Mouse (Mus musculus) G1E (cell line): ENCODE data around the gene Maats1. TPM values are rescaled to one million over a fixed set of nuclear protein-coding genes. Genes with fewer than 3 reads are reported as not detected.
A peak's percentile ranks its signal among the peaks of the same experiment; 100 is the strongest.

Source experiments
- ATAC-seq: 2 replicates; pipeline ENCODE4 v1.8.0; 2016; ENCODE audit warnings: mild to moderate bottlenecking; ENCODE audit not compliant: insufficient number of reproducible peaks, poor library complexity, low FRiP score, severe bottlenecking; ENCODE audit errors: extremely low read depth
- DNase-seq: peaks from one replicate; pipeline ENCODE4 v3.0.0; 2012; ENCODE audit warnings: low spot score
- H3K27me3 ChIP-seq: 2 replicates; pipeline ENCODE4 v1.6.1; 2012; ENCODE audit warnings: mild to moderate bottlenecking, low read length, inconsistent platforms; ENCODE audit not compliant: insufficient read depth
- H3K36me3 ChIP-seq: replicated peaks from 2 replicates; pipeline ENCODE3; 2012; ENCODE audit warnings: mild to moderate bottlenecking, inconsistent platforms
- H3K4me1 ChIP-seq: 2 replicates; pipeline ENCODE4 v1.6.1; 2012; ENCODE audit warnings: low read depth, low read length, inconsistent platforms, mixed read lengths; ENCODE audit not compliant: insufficient read depth
- H3K4me3 ChIP-seq: 2 replicates; pipeline ENCODE4 v1.5.1; 2012; ENCODE audit warnings: low read depth, mild to moderate bottlenecking, inconsistent platforms, low read length, moderate library complexity, mixed read lengths
- H3K9me3 ChIP-seq: replicated peaks from 2 replicates; pipeline ENCODE4 v1.6.1; 2012; ENCODE audit warnings: inconsistent platforms
- CTCF ChIP-seq: IDR thresholded peaks from 2 replicates; pipeline ENCODE4 v1.5.1; 2012; ENCODE audit warnings: low read depth, low read length, inconsistent platforms, mixed read lengths
- GATA1 ChIP-seq: IDR thresholded peaks from 2 replicates; pipeline ENCODE4 v1.6.1; 2012; ENCODE audit warnings: borderline replicate concordance, low read length, inconsistent platforms, mixed read lengths
- GATA2 ChIP-seq: IDR thresholded peaks from 2 replicates; pipeline ENCODE4 v1.6.1; 2012; ENCODE audit warnings: low read depth, low read length, inconsistent platforms, borderline replicate concordance
- POLR2AphosphoS5 ChIP-seq: IDR thresholded peaks from 2 replicates; pipeline ENCODE4 v1.6.1; 2012; ENCODE audit warnings: low read depth, low read length, inconsistent platforms; ENCODE audit not compliant: insufficient replicate concordance
- TAL1 ChIP-seq: conservative IDR thresholded peaks from 2 replicates; pipeline ENCODE4 v1.6.1; 2012; ENCODE audit warnings: low read depth, low read length, inconsistent platforms, mixed read lengths
- polyA plus RNA-seq: library from polyadenylated mRNA; stranded (reverse); fragments of >175 nt; gene quantifications from 2 replicates; pipeline ENCODE4 v1.2.3, GENCODE M21; 2012
- total RNA-seq, 2 experiments: library from RNA; stranded (forward) in 1 of 2; stranded (reverse) in 1 of 2; fragments of 200-1000 nt in 1 of 2; fragments of >200 nt in 1 of 2; fragmentation: Nextera tagmentation in 1 of 2; gene quantifications; 2 replicates each; pipeline ENCODE4 v1.2.3; 2014 to 2017

Gene Maats1
- total and polyA plus RNA-seq, 3 experiments, result 0.11 TPM; not detected in 2

DNA sequence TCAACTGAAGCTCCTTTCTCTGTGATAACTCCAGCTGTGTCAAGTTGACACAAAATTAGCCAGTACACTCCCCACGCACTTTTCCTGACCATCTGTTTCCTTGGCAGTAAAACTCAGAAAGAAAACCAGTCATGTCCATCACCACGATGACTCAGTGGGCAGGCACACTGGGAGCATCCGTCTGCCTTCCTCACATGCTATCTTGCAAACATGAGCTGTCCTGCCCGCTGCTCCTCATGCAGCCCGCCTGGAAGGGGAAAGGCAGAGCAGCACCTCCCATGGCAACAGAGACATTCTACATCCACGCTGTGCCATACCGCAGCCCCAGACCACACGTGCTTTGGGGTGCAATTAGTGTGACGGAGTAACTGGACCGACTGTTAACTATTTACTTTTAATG lies 26.4 kb upstream of the Maats1 start:
- H3K36me3 ChIP-seq, result no peaks in the 10 kb centered on the region
- ATAC-seq, result no peak
- H3K9me3 ChIP-seq, result no peaks in the 10 kb centered on the region
- no peaks in the 10 kb centered on the region for H3K27me3 ChIP-seq
- no peak for DNase-seq
- peaks cover 76% of the 10 kb centered on the region for H3K4me1 ChIP-seq
- no peak for TF ChIP-seq POLR2AphosphoS5
- no peak for TF ChIP-seq GATA1
- no peak for TF ChIP-seq TAL1
- H3K4me3 ChIP-seq, result peak overlapping the region; percentile 13; the same call in 1 of the 2 replicates

DNA sequence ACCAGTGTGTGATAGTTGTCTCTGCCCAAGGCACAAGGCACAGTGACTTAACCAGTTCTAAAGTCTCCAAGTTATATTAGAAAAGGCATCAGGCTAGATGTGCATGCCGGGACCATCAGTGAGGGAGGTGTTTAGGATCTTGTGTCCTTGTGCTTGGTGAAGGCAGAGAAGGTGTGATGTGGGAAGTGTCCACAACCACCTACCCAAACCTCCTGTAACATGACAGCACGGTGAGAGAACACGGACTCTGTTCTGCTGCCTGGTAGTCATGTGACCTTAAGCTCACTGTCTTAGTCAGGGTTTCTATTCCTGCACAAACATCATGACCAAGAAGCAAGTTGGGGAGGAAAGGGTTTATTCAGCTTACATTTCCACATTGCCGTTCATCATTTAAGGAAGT lies 24.3 kb upstream of the Maats1 start:
- no peak for TF ChIP-seq CTCF
- TF ChIP-seq GATA2, result no peak
- no peak for TF ChIP-seq GATA1
- Histone ChIP-seq H3K9me3 (no peaks in the 10 kb centered on the region), H3K27me3 (peaks cover 2% of the 10 kb centered on the region; the same call in 1 of the 2 replicates), H3K36me3 (peaks cover 7% of the 10 kb centered on the region), H3K4me1 (peaks cover 71% of the 10 kb centered on the region), H3K4me3 (no peak overlapping the region)
- DNase-seq, result no peak
- ATAC-seq, result no peak

DNA sequence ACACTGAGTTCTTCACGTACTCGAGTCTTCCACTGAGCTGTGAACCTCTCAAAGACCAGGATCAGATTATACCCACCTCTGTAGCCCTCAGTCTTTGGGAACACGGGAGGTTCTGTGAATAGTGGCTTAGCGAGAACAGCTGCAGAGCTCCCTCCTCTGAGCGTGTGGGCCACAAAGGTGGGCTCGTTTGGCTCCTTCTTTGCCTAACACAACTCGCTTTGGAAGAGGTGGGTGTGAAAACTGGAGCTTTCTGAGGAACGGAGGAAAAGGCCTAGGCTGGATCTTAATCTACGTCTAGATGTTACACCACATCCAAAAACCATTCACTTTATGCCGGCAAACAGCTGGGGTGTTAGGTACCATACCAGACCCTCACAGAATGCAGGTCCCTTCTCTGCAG lies 23.4 kb upstream of the Maats1 start:
- DNase-seq, result no peak
- peaks cover 65% of the 10 kb centered on the region for H3K4me1 ChIP-seq
- no peak overlapping the region for H3K4me3 ChIP-seq
- ATAC-seq, result no peak
- peaks cover 7% of the 10 kb centered on the region for H3K36me3 ChIP-seq
- H3K9me3 ChIP-seq, result no peaks in the 10 kb centered on the region
- H3K27me3 ChIP-seq, result peaks cover 2% of the 10 kb centered on the region; the same call in 1 of the 2 replicates
- no peak for TF ChIP-seq CTCF
- TF ChIP-seq TAL1, result no peak
- no peak for TF ChIP-seq GATA1
- TF ChIP-seq POLR2AphosphoS5, result no peak
- TF ChIP-seq GATA2, result no peak

DNA sequence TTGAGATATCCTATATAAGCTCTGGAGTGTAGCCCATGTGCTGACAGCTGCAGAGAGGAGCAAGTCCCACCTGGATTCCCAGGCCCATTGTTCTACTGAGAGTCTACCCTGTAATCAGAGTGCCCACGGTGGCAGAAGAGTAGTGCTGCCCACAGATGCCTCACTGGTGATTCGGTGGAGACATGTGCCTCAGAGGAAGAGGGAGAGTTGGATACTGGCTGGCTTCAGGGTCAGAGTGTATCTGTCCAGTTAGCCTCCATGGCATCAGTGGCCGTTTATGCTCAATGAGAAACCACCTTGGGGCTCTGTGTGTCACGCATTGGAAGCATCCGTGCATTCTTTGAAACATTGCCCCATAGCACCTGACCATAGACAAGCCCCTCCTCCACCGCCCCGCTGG lies 21.7 kb upstream of the Maats1 start:
- TF ChIP-seq GATA1, result no peak
- TF ChIP-seq CTCF, result no peak
- no peak for TF ChIP-seq POLR2AphosphoS5
- TF ChIP-seq TAL1, result no peak
- TF ChIP-seq GATA2, result no peak
- Histone ChIP-seq H3K27me3 (peaks cover 2% of the 10 kb centered on the region; the same call in 1 of the 2 replicates), H3K36me3 (peaks cover 10% of the 10 kb centered on the region), H3K9me3 (no peaks in the 10 kb centered on the region), H3K4me3 (no peak overlapping the region), H3K4me1 (peaks cover 57% of the 10 kb centered on the region)
- ATAC-seq, result no peak
- no peak for DNase-seq

DNA sequence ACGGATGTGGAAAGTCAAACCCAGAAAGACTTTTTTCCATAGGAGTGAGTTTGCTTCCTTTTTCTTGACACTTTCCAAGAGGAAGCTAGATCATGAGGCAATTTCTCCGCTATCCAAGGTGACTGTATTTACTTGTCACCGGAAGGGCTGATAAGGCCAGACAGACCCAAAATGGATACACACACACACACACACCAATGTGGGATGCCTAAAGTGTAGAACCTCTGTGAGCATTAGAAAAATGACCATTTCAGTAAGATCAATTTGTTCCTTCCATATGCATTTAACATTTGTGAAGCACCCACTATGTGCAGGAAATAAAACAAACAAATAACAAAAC lies 21.3 kb upstream of the Maats1 start:
- ATAC-seq, result no peak
- H3K27me3 ChIP-seq, result peaks cover 2% of the 10 kb centered on the region; the same call in 1 of the 2 replicates
- peaks cover 57% of the 10 kb centered on the region for H3K4me1 ChIP-seq
- TF ChIP-seq CTCF (no peak), GATA1 (no peak), TAL1 (no peak), POLR2AphosphoS5 (no peak), GATA2 (no peak)
- no peak overlapping the region for H3K4me3 ChIP-seq
- H3K36me3 ChIP-seq, result peaks cover 14% of the 10 kb centered on the region
- H3K9me3 ChIP-seq, result no peaks in the 10 kb centered on the region
- DNase-seq, result no peak

DNA sequence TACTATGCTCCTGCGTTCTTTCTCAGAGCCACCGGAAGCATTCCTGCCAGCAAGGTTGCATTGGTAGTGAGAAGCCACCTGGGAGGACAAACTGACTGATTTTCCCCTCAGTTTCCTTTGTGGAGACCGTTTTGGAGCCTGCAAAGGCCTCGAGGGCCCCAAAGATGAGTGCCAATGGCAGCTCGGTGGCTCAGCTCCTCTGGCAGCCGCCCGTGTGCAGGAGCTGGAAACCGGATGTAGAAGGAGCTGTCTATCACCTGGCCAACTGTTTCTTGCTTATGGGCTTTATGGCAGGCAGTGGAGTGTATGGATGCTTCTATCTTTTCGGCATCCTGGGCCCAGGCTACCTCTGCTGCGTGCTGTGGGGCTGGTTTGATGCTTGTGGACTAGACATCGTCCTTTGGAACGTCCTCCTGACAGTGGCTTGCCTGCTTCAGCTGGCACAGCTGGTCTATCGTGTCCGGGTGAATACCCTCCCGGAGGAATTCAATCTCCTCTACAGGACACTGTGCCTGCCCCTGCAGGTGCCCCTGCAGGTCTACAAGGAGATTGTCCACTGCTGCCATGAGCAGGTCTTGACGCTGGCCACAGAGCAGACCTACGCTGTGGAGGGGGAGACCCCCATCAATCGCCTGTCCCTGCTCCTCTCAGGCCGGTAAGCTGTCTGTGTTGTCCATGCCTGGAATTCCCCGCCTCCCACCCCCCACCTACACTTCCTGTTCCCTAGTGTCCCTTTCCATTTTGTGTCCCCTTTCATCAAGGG lies 20.7 kb upstream of the Maats1 start:
- H3K36me3 ChIP-seq, result peaks cover 19% of the 10 kb centered on the region
- no peaks in the 10 kb centered on the region for H3K9me3 ChIP-seq
- peaks cover 2% of the 10 kb centered on the region; the same call in 1 of the 2 replicates for H3K27me3 ChIP-seq
- no peak for DNase-seq
- peaks cover 60% of the 10 kb centered on the region for H3K4me1 ChIP-seq
- no peak for TF ChIP-seq CTCF
- TF ChIP-seq GATA2, result no peak
- no peak for TF ChIP-seq TAL1
- no peak for TF ChIP-seq GATA1
- no peak for TF ChIP-seq POLR2AphosphoS5
- no peak for ATAC-seq
- H3K4me3 ChIP-seq, result no peak overlapping the region

DNA sequence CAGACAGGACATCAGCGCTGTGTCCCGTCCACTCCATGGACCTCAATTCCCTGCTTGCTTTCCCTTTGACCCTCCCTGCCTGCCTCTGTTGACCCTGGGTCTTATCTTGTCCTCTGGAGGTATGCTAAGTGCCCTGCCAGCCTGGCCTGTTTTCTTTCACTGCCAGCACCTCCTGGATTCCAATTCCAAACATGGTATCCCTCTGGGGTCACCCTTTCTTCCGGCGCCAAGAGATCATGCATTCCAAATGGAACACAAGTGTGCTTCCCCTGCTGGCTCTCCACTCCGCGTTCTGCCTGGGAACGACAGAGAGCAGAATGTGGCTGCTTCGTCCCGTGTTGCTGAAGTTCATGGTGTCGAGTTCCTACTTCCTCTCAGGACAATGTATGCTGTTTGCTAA lies 20.0 kb upstream of the Maats1 start, which contains the start of gene Popdc2:
Popdc2 (plus strand) TSS at position 277 of the 400 bp plus-strand sequence.
- TF ChIP-seq GATA1 (no peak), TAL1 (no peak), POLR2AphosphoS5 (no peak), GATA2 (no peak), CTCF (no peak)
- peaks cover 60% of the 10 kb centered on the region for H3K4me1 ChIP-seq
- DNase-seq, result no peak
- H3K36me3 ChIP-seq, result peaks cover 25% of the 10 kb centered on the region
- H3K9me3 ChIP-seq, result no peaks in the 10 kb centered on the region
- no peak within 1 kb of the TSS for H3K4me3 ChIP-seq
- no peak for ATAC-seq
- peaks cover 2% of the 10 kb centered on the region; the same call in 1 of the 2 replicates for H3K27me3 ChIP-seq
